Mouse (Mus musculus) urinary bladder, postnatal 14 days (tissue): ENCODE results near the gene Ankrd42.

Experiments used
- DNase-seq: peaks from one replicate; pipeline ENCODE4 v3.0.0; 2021; ENCODE audit warnings: low spot score

The Ankrd42 gene

GRCm38 (mm10) chr7:92637021-92637625 lies at the start of gene Ankrd42:
Gene Ankrd42 (minus strand): TSS chr7:92637142.
- DNase-seq, result peak; percentile 94

DNA sequence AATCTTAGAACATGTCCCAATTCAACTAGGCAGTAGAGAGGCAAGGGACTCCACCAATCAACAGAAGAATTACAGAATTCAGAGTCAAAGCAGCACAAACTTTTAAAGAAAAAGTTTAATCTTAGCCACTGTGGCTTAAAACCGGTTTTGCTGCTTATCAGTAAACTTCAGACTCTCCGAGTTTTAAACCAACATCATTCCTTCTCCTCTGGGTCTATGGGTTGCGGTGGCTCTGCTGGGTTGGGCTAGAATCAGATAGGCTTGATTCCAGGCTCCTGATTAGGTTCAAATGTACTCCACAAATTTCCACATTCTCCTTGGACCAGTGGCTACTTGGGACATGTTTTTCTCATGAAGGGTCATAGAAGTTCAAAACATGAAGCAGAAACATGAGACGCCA lies 40.4 kb upstream of the Ankrd42 start:
- DNase-seq, result peak; percentile 30

DNA sequence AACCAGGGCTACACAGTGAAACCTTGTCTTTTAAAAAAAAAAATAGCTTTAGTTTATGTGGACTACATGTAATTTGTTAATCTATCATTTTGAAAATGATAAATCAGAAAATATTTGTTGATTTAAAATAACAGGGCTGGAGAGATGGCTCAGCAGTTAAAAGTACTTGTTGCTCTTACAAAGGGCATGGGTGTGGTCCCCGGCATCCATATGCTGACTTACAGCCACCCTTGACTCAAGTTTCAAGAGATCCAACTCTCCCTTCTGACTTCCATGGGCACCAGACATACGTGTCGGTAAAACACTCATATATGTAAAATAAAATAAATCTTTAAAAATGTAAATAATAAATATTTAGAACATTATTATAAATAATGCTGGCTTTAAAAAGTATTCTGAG lies 38.2 kb upstream of the Ankrd42 start:
- DNase-seq, result no peak

GRCm38 (mm10) chr7:92669507-92670471 lies 32.8 kb upstream of the Ankrd42 start, which contains the start of gene Pcf11:
Gene Pcf11 (minus strand): TSS chr7:92669934.
- peak; percentile 96 for DNase-seq

GRCm38 (mm10) chr7:92668791-92669506 lies 32.0 kb upstream of the Ankrd42 start:
- DNase-seq, result peak; percentile 57

GRCm38 (mm10) chr7:92666274-92666820 lies 29.4 kb upstream of the Ankrd42 start:
- peak; percentile 51 for DNase-seq

GRCm38 (mm10) chr7:92658050-92658449 lies 21.1 kb upstream of the Ankrd42 start:
- DNase-seq, result no peak

DNA sequence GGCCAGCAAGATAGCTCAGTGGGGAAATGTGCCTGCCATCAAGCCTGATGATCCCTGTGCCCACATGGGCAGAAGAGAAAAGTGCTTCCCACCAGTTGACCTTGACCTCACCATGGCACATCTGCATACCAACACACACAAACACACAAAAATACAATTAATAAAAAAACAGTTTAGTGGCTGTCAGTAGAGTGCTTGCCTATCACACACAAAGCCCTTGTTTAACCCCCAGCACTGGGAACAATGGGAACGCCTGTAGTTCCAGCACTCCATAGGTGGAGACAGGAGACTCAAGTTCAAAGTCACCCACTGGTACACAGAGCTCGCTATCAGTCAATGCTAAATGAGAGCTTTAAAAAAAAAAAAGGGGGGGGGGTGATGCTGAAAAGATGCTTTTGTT lies 19.4 kb upstream of the Ankrd42 start:
- DNase-seq, result no peak

DNA sequence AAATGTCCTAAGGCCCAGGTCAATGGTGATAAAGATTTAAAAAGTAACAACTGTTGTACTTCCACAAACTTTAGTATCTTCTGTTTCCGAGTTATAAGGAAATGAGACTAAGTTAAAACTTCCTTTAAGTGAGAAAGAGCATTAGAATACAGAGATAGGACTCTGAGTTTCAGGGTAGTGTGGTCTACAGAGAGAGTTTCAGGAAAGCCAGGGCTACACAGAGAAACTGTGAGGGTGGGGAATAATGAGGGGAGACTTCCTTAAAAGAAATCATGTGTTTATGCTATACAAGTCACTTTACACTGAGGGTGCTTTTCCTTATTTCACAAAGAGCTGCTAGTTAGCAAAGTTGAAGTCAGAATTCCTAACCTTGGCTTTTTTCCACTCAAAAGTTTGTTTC lies 16.4 kb upstream of the Ankrd42 start:
- no peak for DNase-seq

- no peak for DNase-seq
Measured at GRCm38 (mm10) chr7:92647790-92648189, 10.8 kb upstream of the Ankrd42 start.

DNA sequence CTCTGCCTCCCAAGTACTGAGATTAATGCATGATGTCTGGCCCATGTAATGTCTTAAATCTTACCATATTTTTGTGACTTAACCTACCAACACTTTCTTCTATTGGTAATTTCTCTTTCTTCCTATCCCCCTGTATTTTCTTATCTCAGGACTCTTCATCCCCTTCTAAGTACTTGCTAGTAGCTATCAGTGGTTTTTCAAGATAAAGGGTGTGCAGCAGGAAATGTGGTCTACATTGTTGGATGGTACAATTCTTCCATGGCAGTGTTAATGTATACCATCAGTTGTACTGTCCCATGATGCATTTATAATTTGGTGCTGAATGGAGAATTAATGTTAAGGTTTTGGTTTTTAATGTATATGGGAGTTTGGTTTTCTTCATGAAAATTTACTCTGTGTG lies 5.4 kb upstream of the Ankrd42 start:
- no peak for DNase-seq

DNA sequence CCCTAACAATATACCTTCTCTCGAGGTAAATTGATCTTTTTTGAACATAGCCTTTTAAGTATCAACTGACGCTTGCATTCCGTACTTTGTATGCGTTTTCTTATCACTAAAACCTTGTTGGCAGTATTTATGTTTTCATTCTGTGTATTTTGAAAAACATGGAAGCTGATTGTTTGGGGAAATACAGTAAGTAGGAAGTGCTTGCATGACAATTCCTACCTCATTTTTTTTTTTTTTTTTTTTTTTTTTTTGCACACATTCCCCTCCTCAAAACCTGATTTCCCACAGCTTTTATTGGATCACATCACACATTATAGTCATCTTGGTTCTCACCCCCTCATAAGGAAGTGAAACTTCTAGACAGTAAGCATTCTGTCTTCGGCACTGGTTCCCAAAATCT lies 1.1 kb upstream of the Ankrd42 start:
- no peak for DNase-seq

DNA sequence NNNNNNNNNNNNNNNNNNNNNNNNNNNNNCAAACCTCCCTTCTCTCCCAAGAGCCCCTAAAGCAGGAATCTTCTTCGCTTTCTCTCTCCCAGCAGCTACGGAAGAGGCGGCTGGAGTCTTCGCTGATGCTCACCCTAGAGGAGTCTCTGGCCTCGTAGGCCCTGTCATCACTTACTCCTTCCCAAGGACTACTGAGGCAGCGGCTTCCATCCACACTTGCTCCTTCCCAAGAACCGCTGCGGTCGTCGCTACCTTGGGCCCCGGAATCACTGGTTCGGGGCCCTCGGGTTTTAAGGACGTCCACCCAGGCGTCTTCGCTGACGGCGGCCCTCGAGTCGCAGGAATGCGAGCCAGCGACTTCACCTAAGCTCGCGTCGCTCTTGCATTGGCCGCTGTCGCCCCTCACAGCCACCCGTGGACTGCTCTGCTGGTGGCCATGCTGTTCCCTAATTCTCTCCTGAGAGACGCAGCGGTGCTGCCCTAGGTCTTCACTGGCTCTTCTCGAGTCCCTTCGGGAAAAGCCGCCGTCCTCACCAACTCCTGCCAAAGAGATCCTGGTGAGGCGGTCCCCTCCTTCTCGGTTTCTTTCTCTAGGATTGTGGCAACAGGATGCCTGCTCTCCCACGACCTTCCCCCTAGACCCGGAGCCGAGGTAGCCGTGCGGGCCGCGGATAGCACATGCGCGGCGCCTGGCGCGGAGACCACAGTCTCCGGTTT lies 489 bp downstream of the Ankrd42 start:
- no peak for DNase-seq

DNA sequence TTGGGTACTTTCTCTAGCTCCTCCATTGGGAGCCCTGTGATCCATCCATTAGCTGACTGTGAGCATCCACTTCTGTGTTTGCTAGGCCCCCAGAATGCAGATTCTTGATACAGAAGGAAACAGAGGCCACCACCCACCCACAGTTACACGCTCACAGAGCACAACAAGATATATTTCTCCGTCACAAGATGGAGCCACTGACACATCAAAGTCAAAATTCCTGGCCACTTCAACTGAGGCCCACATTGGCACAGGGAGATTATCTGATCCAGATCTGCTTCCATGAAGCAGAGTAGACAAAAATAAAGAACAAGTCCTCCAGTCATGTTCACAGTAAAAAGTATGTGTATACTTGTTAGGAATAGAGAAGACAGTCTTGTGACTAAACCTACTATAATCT lies 6.8 kb downstream of the Ankrd42 start:
- DNase-seq, result no peak

GRCm38 (mm10) chr7:92624488-92624887 lies 12.5 kb downstream of the Ankrd42 start:
- DNase-seq, result no peak

- no peak for DNase-seq
Measured at GRCm38 (mm10) chr7:92610830-92611229, 26.1 kb downstream of the Ankrd42 start.

DNA sequence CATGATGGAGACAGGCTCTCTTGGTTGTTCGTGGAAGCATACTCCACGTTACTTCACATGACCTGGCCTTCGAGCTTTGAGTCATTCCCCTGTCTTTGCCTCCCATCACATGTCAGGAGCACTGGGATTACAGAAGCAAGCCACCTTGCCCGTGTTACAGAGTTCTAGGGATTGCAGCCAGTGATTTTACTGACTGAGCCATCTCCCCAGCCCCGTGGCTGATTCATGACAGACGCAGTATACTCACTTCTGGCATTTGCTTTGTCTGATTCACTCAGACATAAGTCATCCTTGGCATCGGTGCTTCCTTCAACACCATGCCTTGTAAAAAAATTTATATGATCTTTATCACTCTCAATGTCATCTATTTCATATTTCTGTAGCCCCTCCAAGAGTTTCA lies 32.0 kb downstream of the Ankrd42 start:
- no peak for DNase-seq

DNA sequence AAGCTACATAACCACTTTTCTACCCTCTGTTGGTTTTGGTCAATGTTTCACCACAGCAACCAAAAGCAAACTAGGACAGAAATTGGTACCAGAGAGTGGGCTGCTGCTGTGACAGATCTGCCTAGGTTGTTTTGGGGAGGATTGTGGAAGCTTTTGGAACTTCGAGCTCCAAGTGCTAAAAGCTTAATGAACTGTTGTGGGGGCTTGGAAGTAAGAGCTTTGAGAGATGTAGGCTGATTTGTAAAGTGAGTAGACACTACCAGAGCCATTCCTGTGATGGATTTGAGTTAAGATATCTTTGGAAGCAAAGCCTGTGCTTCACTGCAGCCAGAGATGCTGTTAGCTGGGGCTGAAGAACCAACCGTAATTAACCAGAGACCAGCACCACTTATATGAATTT lies 46.1 kb downstream of the Ankrd42 start:
- DNase-seq, result no peak

DNA sequence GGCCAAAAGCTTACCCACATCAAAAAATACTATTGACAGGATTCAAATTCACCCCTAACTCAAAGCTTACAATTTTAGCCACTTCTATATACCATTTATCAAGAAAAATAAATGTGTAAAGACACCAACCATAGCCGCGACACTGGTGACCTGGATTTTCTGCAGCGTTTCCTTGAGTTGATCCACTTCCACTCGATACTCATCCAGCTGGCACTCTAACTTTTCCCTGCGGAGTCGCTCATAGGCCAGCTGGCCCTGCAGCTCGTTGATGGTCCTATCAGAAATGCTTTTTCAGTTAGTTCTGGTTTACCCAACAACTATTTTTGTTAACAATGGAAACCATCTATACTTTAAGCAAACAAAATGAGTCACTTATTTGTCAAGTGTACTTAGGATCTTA lies 47.0 kb downstream of the Ankrd42 start:
- DNase-seq, result no peak

DNA sequence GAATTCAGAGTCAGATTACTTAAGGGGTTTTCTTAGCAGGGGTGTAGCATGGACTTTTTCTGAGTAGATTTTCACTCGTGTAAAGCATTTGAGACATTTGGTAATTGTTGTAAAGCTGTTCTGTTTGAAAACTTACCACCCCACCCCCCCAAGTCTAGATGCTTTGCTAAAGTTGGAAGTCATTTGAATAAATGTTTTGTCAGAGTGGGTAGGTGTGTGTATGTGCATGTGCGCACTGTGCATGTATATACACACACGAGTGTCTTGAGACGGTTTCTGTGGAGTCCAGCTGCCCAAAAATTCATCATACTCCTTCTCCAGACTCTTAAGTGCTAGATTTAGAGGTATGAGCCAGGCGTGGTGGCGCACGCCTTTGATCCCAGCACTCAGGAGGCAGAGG lies 53.4 kb downstream of the Ankrd42 start:
- DNase-seq, result no peak

DNA sequence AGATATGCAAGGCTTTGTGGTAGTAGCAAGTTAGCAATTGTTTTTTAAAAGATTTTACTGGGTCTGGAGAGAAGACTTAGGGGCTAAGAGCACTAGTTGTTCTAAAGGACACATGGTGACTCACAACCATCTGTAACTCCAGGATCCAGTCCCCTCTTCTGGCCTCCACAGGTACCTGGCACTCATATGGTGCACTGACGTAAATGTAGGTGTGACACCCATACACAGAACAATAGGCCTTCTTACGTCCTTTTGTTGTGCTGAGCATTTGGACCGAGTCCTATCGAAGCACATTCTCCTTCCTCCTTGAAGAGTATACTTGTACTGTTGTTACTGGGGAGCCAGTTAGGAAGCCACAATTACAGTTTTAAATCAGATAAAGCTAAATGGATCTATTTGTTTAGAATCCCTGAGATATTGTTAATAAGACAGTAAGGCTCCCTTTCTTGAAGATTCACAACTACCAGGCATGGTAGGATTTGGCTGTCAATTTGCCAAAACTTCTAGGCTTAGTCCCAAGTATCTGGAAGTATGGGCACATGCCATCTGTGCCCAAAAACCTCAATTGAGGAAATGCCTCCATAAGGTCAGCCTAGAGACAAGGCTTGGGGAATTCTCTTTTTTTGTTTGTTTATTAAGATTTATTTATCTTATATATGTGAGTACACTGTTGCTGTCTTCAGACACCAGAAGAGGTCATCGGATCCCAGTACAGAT lies 56.3 kb downstream of the Ankrd42 start:
- DNase-seq, result no peak
